Mouse (Mus musculus) mouse embryonic stem cell (cell line): Measurements from ENCODE around the gene Bcl2.

Source experiments
- in situ Hi-C, 2 experiments: fragments of 300-500 bp; cut with MboI; formaldehyde crosslinking; loops; 1 replicate in 1 of 2; 3 replicates in 1 of 2; pipeline ENCODE4 v1.14.3; 2019 to 2020; ENCODE audit warnings: low sequenced_read_pairs in 2 of 2, low pct_unique_long_range_greater_than_20kb in 1 of 2, mixed read lengths in 1 of 2; ENCODE audit not compliant: unreplicated experiment in 1 of 2

Bcl2 gene

GRCm38 (mm10) chr1:106637705-106638104, 76.4 kb downstream of the Bcl2 start:
- in situ Hi-C loops, result no loop called here

GRCm38 (mm10) chr1:106636714-106637113, 77.4 kb downstream of the Bcl2 start:
- in situ Hi-C loops, result no loop called here

- in situ Hi-C loops, result no loop called here
These were observed 80.9 kb downstream of the Bcl2 start for GRCm38 (mm10) chr1:106633207-106633606.

- in situ Hi-C loops, result no loop called here
These were observed 82.1 kb downstream of the Bcl2 start for GRCm38 (mm10) chr1:106631869-106632463.

GRCm38 (mm10) chr1:106630973-106631372, 83.1 kb downstream of the Bcl2 start:
- in situ Hi-C loops, result no loop called here

- in situ Hi-C loops, result no loop called here
These were observed 84.0 kb downstream of the Bcl2 start for GRCm38 (mm10) chr1:106629931-106630682.

GRCm38 (mm10) chr1:106629470-106629830, 84.6 kb downstream of the Bcl2 start:
- in situ Hi-C loops, result no loop called here

- in situ Hi-C loops, result no loop called here
These were observed 85.2 kb downstream of the Bcl2 start for GRCm38 (mm10) chr1:106628718-106629469.

- in situ Hi-C loops, result no loop called here
These were observed 85.8 kb downstream of the Bcl2 start for GRCm38 (mm10) chr1:106628279-106628678.

GRCm38 (mm10) chr1:106627241-106627640, 86.8 kb downstream of the Bcl2 start:
- in situ Hi-C loops, result no loop called here

GRCm38 (mm10) chr1:106620174-106620931, 93.7 kb downstream of the Bcl2 start:
- in situ Hi-C loops, result no loop called here

- in situ Hi-C loops, result no loop called here
These were observed 95.3 kb downstream of the Bcl2 start for GRCm38 (mm10) chr1:106618814-106619213.

GRCm38 (mm10) chr1:106616955-106617354, 97.1 kb downstream of the Bcl2 start:
- in situ Hi-C loops, result no loop called here

GRCm38 (mm10) chr1:106613371-106613770, 100.7 kb downstream of the Bcl2 start:
- in situ Hi-C loops, result no loop called here

GRCm38 (mm10) chr1:106612166-106613031, 101.7 kb downstream of the Bcl2 start:
- in situ Hi-C loops, result no loop called here

GRCm38 (mm10) chr1:106611246-106611645, 102.8 kb downstream of the Bcl2 start:
- in situ Hi-C loops, result no loop called here

GRCm38 (mm10) chr1:106608098-106608778, 105.8 kb downstream of the Bcl2 start:
- in situ Hi-C loops, result no loop called here

GRCm38 (mm10) chr1:106606951-106607350, 107.1 kb downstream of the Bcl2 start:
- in situ Hi-C loops, result no loop called here
